25 mouse cellular contexts compared by ENCODE assay signal in the genomic region with DNA sequence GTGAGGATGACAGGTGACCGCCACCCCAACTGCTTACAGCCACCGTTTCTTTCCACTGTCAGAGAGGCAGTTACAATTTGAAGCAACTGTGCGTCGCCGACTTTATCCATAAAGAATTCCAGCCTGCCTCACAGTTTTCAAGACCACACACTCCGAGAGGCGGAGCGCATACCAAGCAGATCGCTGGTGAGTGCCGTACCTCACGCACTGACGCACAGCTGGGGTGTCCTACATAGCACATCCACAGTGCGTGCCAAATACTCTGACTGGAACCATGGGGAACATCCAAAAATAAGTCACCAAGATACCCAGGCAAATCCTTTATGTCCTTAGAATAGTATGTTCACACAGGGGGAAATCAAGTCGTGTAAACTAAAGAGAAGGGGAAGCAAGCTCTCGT. TPM values are rescaled to one million over a fixed set of nuclear protein-coding genes. Genes with fewer than 3 reads are reported as not detected.
A peak's percentile ranks its signal among the peaks of the same experiment; 100 is the strongest.
DNase-seq lines count a peak whose midpoint lies in the region; ATAC-seq and TF ChIP-seq lines count a peak whose summit lies in the region.
"Had no signal": no experiment of that assay in that cellular context is flagged by ENCODE, and none has a peak within 500 bp of the region (broad histone marks: within the 10 kb centered on the region; RNA-seq: fewer than 3 reads in every experiment).

No protein-coding gene starts in this region.

- no peak overlapping the region for H3K9ac ChIP-seq in heart, postnatal 0 days (replicated peaks; ENCODE audit: low read depth, low read length)
- H3K9ac ChIP-seq in heart, embryonic 11.5 days (ENCODE audit: low read depth, low read length): no peak overlapping the region
- H3K9ac ChIP-seq in lung, embryonic 16.5 days (ENCODE audit: low read length): no peak overlapping the region
- no peak overlapping the region for H3K9ac ChIP-seq in limb, embryonic 14.5 days (ENCODE audit: low read depth, low read length, severe bottlenecking)
- no peak overlapping the region for H3K9ac ChIP-seq in intestine, embryonic 15.5 days
- H3K9ac ChIP-seq: hindbrain, embryonic 13.5 days; limb, embryonic 12.5 days; midbrain, embryonic 15.5 days; stomach, embryonic 15.5 days had no signal

- H3K4me3 ChIP-seq in heart, postnatal 0 days (ENCODE audit: low read depth, low read length): no peak overlapping the region
- H3K4me3 ChIP-seq in heart, embryonic 11.5 days (ENCODE audit: low read depth, low read length): no peak overlapping the region
- H3K4me3 ChIP-seq in lung, embryonic 16.5 days (ENCODE audit: low read length): no peak overlapping the region
- no peak overlapping the region for H3K4me3 ChIP-seq in limb, embryonic 14.5 days (replicated peaks; ENCODE audit: low read length)
- H3K4me3 ChIP-seq in intestine, embryonic 15.5 days (replicated peaks): no peak overlapping the region
- H3K4me3 ChIP-seq: heart, embryonic 10.5 days; hindbrain, embryonic 13.5 days; layer of hippocampus, adult 2 months; limb, embryonic 12.5 days; midbrain, embryonic 15.5 days; stomach, embryonic 15.5 days had no signal

- ATAC-seq in heart, postnatal 0 days (ENCODE audit: insufficient read depth, low read depth): peak; percentile 47
- ATAC-seq in heart, embryonic 11.5 days (replicated peaks; ENCODE audit: insufficient number of reproducible peaks, low FRiP score, low TSS enrichment): no peak
- peak; percentile 80 for ATAC-seq in lung, embryonic 16.5 days (ENCODE audit: low read depth)
- ATAC-seq in limb, embryonic 14.5 days (ENCODE audit: low FRiP score, low read depth): peak; percentile 81
- no peak for ATAC-seq in intestine, embryonic 15.5 days
- ATAC-seq: CD4-positive, CD25-positive, alpha-beta regulatory T cell, adult 4 months; midbrain, embryonic 15.5 days had no signal

- WGBS in heart, postnatal 0 days: 37% methylated on average over 15 of the region's 15 CpGs
- WGBS in heart, embryonic 11.5 days (ENCODE audit: insufficient replicate concordance): 60% methylated on average over 15 of the region's 15 CpGs
- WGBS in lung, embryonic 16.5 days: 40% methylated on average over 15 of the region's 15 CpGs
- WGBS in limb, embryonic 14.5 days: 62% methylated on average over 15 of the region's 15 CpGs
- 64% methylated on average over 15 of the region's 15 CpGs for WGBS in intestine, embryonic 15.5 days

- no peak for TF ChIP-seq POLR2A in limb, embryonic 14.5 days (IDR thresholded peaks at IDR 0.05; ENCODE audit: borderline replicate concordance, extremely low read depth, insufficient read depth, insufficient read length)

- H3K9me3 ChIP-seq in heart, postnatal 0 days (replicated peaks; ENCODE audit: control insufficient read depth, low read length): no peaks in the 10 kb centered on the region
- no peaks in the 10 kb centered on the region for H3K9me3 ChIP-seq in heart, embryonic 11.5 days (replicated peaks; ENCODE audit: control insufficient read depth, low read length)
- no peaks in the 10 kb centered on the region for H3K9me3 ChIP-seq in lung, embryonic 16.5 days (ENCODE audit: control insufficient read depth, low read length)
- no peaks in the 10 kb centered on the region for H3K9me3 ChIP-seq in limb, embryonic 14.5 days (ENCODE audit: control insufficient read depth, low read length)
- no peaks in the 10 kb centered on the region for H3K9me3 ChIP-seq in intestine, embryonic 15.5 days
- H3K9me3 ChIP-seq: heart, embryonic 10.5 days; hindbrain, embryonic 13.5 days; limb, embryonic 12.5 days; midbrain, embryonic 15.5 days; stomach, embryonic 15.5 days had no signal

- H3K27me3 ChIP-seq in heart, postnatal 0 days (ENCODE audit: control insufficient read depth, insufficient read depth, low read length): no peaks in the 10 kb centered on the region
- no peaks in the 10 kb centered on the region for H3K27me3 ChIP-seq in heart, embryonic 11.5 days (ENCODE audit: control insufficient read depth, insufficient read depth, low read length)
- H3K27me3 ChIP-seq in lung, embryonic 16.5 days (ENCODE audit: control insufficient read depth, insufficient read depth, low read depth, low read length): no peaks in the 10 kb centered on the region
- H3K27me3 ChIP-seq in limb, embryonic 14.5 days (ENCODE audit: control insufficient read depth, insufficient read depth, low read length): no peaks in the 10 kb centered on the region
- no peaks in the 10 kb centered on the region for H3K27me3 ChIP-seq in intestine, embryonic 15.5 days (replicated peaks)
- H3K27me3 ChIP-seq: hindbrain, embryonic 13.5 days; midbrain, embryonic 15.5 days; stomach, embryonic 15.5 days had no signal

- H3K36me3 ChIP-seq in heart, postnatal 0 days (replicated peaks; ENCODE audit: control insufficient read depth, insufficient read depth, low read length): no peaks in the 10 kb centered on the region
- H3K36me3 ChIP-seq in heart, embryonic 11.5 days (ENCODE audit: control insufficient read depth, insufficient read depth, low read length): no peaks in the 10 kb centered on the region
- no peaks in the 10 kb centered on the region for H3K36me3 ChIP-seq in lung, embryonic 16.5 days (ENCODE audit: control insufficient read depth, insufficient read depth, low read length)
- no peaks in the 10 kb centered on the region for H3K36me3 ChIP-seq in limb, embryonic 14.5 days (ENCODE audit: control insufficient read depth, insufficient read depth, low read length)
- no peaks in the 10 kb centered on the region for H3K36me3 ChIP-seq in intestine, embryonic 15.5 days
- H3K36me3 ChIP-seq: heart, embryonic 10.5 days; hindbrain, embryonic 13.5 days; limb, embryonic 12.5 days; midbrain, embryonic 15.5 days; stomach, embryonic 15.5 days had no signal

- peak; percentile 7 for DNase-seq in embryo, embryonic 11 days
- DNase-seq in embryo, embryonic 9.5 days (ENCODE audit: extremely low spot score): no peak
- no peak for DNase-seq in heart, postnatal 0 days (ENCODE audit: low spot score)
- no peak for DNase-seq in lung, postnatal 36 days
- DNase-seq in limb, embryonic 14.5 days (ENCODE audit: low spot score): peak; percentile 44
- DNase-seq: adrenal gland, adult 2 months; cerebellum, postnatal 14 days; gastrocnemius, postnatal 10 days; kidney, adult 11 months; kidney, postnatal 10 days; right cerebral cortex, postnatal 14 days had no signal

- TF ChIP-seq CTCF in heart, postnatal 0 days (IDR thresholded peaks at IDR 0.05; ENCODE audit: low read depth): no peak

- H3K4me2 ChIP-seq in heart, postnatal 0 days (ENCODE audit: low read depth, low read length): no peak overlapping the region
- no peak overlapping the region for H3K4me2 ChIP-seq in heart, embryonic 11.5 days
- no peak overlapping the region for H3K4me2 ChIP-seq in lung, embryonic 16.5 days (ENCODE audit: low read depth, low read length)
- no peak overlapping the region for H3K4me2 ChIP-seq in limb, embryonic 14.5 days (replicated peaks; ENCODE audit: low read depth, low read length, severe bottlenecking)
- no peak overlapping the region for H3K4me2 ChIP-seq in intestine, embryonic 15.5 days (replicated peaks)
- H3K4me2 ChIP-seq: hindbrain, embryonic 13.5 days; limb, embryonic 12.5 days; midbrain, embryonic 15.5 days; stomach, embryonic 15.5 days had no signal

- no peak overlapping the region for H3K27ac ChIP-seq in heart, postnatal 0 days (ENCODE audit: low read depth)
- no peak overlapping the region for H3K27ac ChIP-seq in heart, embryonic 11.5 days (ENCODE audit: low read depth, low read length)
- H3K27ac ChIP-seq in lung, embryonic 16.5 days (ENCODE audit: low read length): no peak overlapping the region
- no peak overlapping the region for H3K27ac ChIP-seq in limb, embryonic 14.5 days (replicated peaks; ENCODE audit: low read depth, low read length)
- H3K27ac ChIP-seq in intestine, embryonic 15.5 days: no peak overlapping the region
- H3K27ac ChIP-seq: heart, embryonic 10.5 days; hindbrain, embryonic 13.5 days; layer of hippocampus, adult 2 months; limb, embryonic 12.5 days; midbrain, embryonic 15.5 days; stomach, embryonic 15.5 days had no signal

- H3K4me1 ChIP-seq in heart, postnatal 0 days (ENCODE audit: control insufficient read depth, insufficient read depth): no peaks in the 10 kb centered on the region
- H3K4me1 ChIP-seq in heart, embryonic 11.5 days (ENCODE audit: control insufficient read depth, insufficient read depth, low read length): no peaks in the 10 kb centered on the region
- no peaks in the 10 kb centered on the region for H3K4me1 ChIP-seq in lung, embryonic 16.5 days (replicated peaks; ENCODE audit: control insufficient read depth, insufficient read depth, low read length)
- H3K4me1 ChIP-seq in limb, embryonic 14.5 days (ENCODE audit: control insufficient read depth, insufficient read depth, low read length): no peaks in the 10 kb centered on the region
- H3K4me1 ChIP-seq in intestine, embryonic 15.5 days (replicated peaks): no peaks in the 10 kb centered on the region
- H3K4me1 ChIP-seq: hindbrain, embryonic 13.5 days; limb, embryonic 12.5 days; midbrain, embryonic 15.5 days; stomach, embryonic 15.5 days had no signal

- no peak for TF ChIP-seq EP300 in heart, postnatal 0 days (IDR thresholded peaks at IDR 0.05; ENCODE audit: low read depth)

RNA-seq across cellular contexts. Expression of a gene that starts 34.7 kb away (rescaled TPM):
- 1.1 TPM in 1 of 2 replicates, not detected in the other for total RNA-seq in heart, postnatal 0 days (2014; rRNA removed; ENCODE audit: low replicate concordance)
- polyA plus RNA-seq in heart, postnatal 0 days (2015; fragmentation: Nextera tagmentation; extraction: Ambion mirVana): 0.11 TPM in 1 of 2 replicates, not detected in the other
- 0.14 and 0.31 TPM in 2 replicates for polyA plus RNA-seq in heart, embryonic 11.5 days (2014; fragmentation: Nextera tagmentation; extraction: Ambion mirVana)
- 1.6 and 1.9 TPM in 2 replicates for polyA plus RNA-seq in lung, embryonic 16.5 days (2015; fragmentation: Nextera tagmentation; extraction: Ambion mirVana)
- 1.3 TPM in 2 replicates for polyA plus RNA-seq in limb, embryonic 14.5 days (2012; rRNA removed)
- 0.21 and 0.35 TPM in 2 replicates for polyA plus RNA-seq in limb, embryonic 14.5 days (2014; fragmentation: Nextera tagmentation; extraction: Ambion mirVana)
- 0.62 and 0.89 TPM in 2 replicates for polyA plus RNA-seq in intestine, embryonic 15.5 days (2015; fragmentation: Nextera tagmentation; extraction: Ambion mirVana)
- total RNA-seq: megakaryocyte, adult 5-6 weeks; MEL had no signal
- polyA plus RNA-seq: CD4-positive, CD25-positive, alpha-beta regulatory T cell, adult 4 months; liver, embryonic 16.5 days; spleen, adult 2 months had no signal

Comparison
In these comparisons a context has a peak if more than half of its experiments do, and no peak if none do; other contexts are left out.
1. DNase-seq: peak in embryo, embryonic 11 days (single experiment) and limb, embryonic 14.5 days (single experiment); none in embryo, embryonic 9.5 days (single experiment), heart, postnatal 0 days (single experiment) and lung, postnatal 36 days (single experiment).
2. ATAC-seq: peak in heart, postnatal 0 days (single experiment), lung, embryonic 16.5 days (single experiment) and limb, embryonic 14.5 days (single experiment); none in heart, embryonic 11.5 days (single experiment) and intestine, embryonic 15.5 days (single experiment).